Mouse (Mus musculus): Measurements from ENCODE around the gene Rpl23a.

DNA sequence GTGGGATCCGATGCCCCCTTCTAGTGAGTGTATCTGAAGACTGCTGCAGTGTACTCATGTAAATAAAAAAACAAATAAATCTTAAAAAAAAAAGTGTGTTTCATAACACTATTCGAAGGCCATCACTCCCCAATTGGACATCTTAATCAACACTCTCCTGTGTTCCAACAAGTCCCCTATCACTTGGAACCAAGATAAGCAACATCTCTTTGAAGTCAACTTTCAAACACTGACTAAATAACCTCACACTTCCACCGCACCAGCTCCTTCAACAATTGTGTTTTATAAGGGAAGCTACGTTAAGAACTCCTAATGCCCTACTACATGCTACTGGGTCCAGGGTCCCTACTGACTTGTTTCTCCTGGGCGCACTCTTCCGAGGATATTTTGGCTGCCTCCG, 934 bp downstream of the Rpl23a start:
- TF ChIP-seq GATA1 (IDR thresholded peaks at IDR 0.05; ENCODE audit: borderline replicate concordance, low read length) (no peak), FLI1 (IDR thresholded peaks at IDR 0.05; ENCODE audit: low read length) (no peak)
